Mouse (Mus musculus): ENCODE measurements at regions not wholly inside any gene's neighbourhood (a gene's known extent, or its start where the extent isn't known, plus 50 kb on each side); places are given as distances from the start of the nearest gene placed in this dataset.

DNA sequence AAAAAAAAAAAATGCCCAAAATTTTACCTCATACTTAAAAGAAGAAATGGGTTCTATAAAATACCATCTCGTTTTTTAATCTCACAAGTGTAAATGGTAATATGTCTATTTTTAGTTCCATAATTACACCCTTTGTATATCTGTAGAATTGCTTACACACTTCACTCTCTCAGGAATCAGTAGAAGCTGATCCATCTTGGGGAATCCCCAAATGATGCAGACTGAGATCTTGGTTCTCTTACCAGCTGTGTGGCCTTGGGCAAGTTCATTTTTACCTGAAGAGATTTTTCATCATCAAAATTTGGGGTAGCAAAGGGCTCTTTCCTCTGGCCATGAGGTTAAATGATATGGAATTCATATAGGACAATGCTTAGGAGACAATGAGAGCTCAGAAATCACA lies 69.8 kb upstream of the Gm9972 start:
- Histone ChIP-seq H3K36me3 (no peaks in the 10 kb centered on the region), H3K4me3 (no peak overlapping the region), H3K27ac (no peak overlapping the region), H3K4me1 (no peaks in the 10 kb centered on the region), H3K9me3 (replicated peaks) (no peaks in the 10 kb centered on the region), H3K27me3 (no peaks in the 10 kb centered on the region), H3K9ac (no peak overlapping the region), H3K4me2 (replicated peaks) (no peak overlapping the region)
- 64% methylated on average over 1 of the region's 1 CpGs for WGBS
- no peak for ATAC-seq (ENCODE audit: low FRiP score)

DNA sequence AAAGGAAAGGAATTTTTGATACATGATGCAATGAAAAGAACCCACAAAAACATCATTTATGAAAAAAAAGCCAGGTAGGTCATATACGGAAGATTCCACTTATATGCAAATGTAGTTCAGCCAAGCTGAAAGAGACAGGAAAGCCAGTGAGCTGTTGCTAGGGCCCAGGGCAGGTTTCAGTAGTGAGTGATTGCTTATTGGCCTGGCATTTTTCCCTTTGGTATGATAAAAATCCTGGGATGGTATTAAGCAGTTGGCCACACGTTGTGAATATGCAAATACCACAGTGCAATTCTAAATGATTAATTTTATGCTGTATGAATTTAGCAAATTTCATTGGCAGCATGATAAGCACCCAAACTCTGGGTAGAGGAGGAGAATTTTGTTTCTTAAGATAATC lies 57.3 kb upstream of the Gm9972 start:
- Histone ChIP-seq H3K4me3 (no peak overlapping the region), H3K4me1 (no peaks in the 10 kb centered on the region), H3K9ac (no peak overlapping the region), H3K4me2 (replicated peaks) (no peak overlapping the region), H3K36me3 (no peaks in the 10 kb centered on the region), H3K9me3 (replicated peaks) (no peaks in the 10 kb centered on the region), H3K27ac (no peak overlapping the region), H3K27me3 (no peaks in the 10 kb centered on the region)
- ATAC-seq (ENCODE audit: low FRiP score), result 0 out of 2 replicates have a peak, but pooled peaks have one; percentile 54
- WGBS, result 53% methylated on average over 2 of the region's 2 CpGs
